Mouse (Mus musculus) limb, embryonic 14.5 days (tissue): ENCODE results near the gene A730015C16Rik. TPM values are rescaled to one million over a fixed set of nuclear protein-coding genes. Genes with fewer than 3 reads are reported as not detected.

Experiments used
- ATAC-seq: fragments of 200-750 bp; cut with Nextera tagmentation; 2 replicates; pipeline ENCODE4 v1.8.0; 2017; ENCODE audit warnings: low read depth, moderate number of reproducible peaks, moderate TSS enrichment; ENCODE audit not compliant: low FRiP score
- DNase-seq: peaks from one replicate; pipeline ENCODE4 v3.0.0-alpha.2; 2015; ENCODE audit warnings: low spot score
- H3K27ac ChIP-seq: fragments of 300-500 bp; sonication (generic); replicated peaks from 2 replicates; pipeline ENCODE4 v1.5.1; 2014; ENCODE audit warnings: low read depth, mild to moderate bottlenecking, low read length, moderate library complexity, mixed read lengths
- H3K27me3 ChIP-seq: fragments of 300-500 bp; sonication (generic); 2 replicates; pipeline ENCODE4 v1.6.1; 2014; ENCODE audit warnings: low read length, mixed read lengths; ENCODE audit not compliant: control insufficient read depth, insufficient read depth
- H3K36me3 ChIP-seq: fragments of 300-500 bp; sonication (generic); 2 replicates; pipeline ENCODE4 v1.6.1; 2014; ENCODE audit warnings: mild to moderate bottlenecking, low read length, moderate library complexity, mixed read lengths; ENCODE audit not compliant: control insufficient read depth, insufficient read depth
- H3K4me1 ChIP-seq: fragments of 300-500 bp; sonication (generic); 2 replicates; pipeline ENCODE4 v1.6.1; 2014; ENCODE audit warnings: antibody characterized with exemption, low read length, mixed read lengths; ENCODE audit not compliant: control insufficient read depth, insufficient read depth
- H3K4me2 ChIP-seq: fragments of 300-500 bp; sonication (generic); replicated peaks from 2 replicates; pipeline ENCODE4 v1.6.1; 2014; ENCODE audit warnings: low read depth, mild to moderate bottlenecking, low read length, moderate library complexity; ENCODE audit not compliant: severe bottlenecking
- H3K4me3 ChIP-seq: fragments of 300-500 bp; sonication (generic); replicated peaks from 2 replicates; pipeline ENCODE4 v1.5.1; 2014; ENCODE audit warnings: low read length
- H3K9ac ChIP-seq: fragments of 300-500 bp; sonication (generic); 2 replicates; pipeline ENCODE4 v1.6.1; 2014; ENCODE audit warnings: mild to moderate bottlenecking, low read depth, low read length, moderate library complexity; ENCODE audit not compliant: severe bottlenecking
- H3K9me3 ChIP-seq: fragments of 300-500 bp; sonication (generic); 2 replicates; pipeline ENCODE4 v1.6.1; 2016; ENCODE audit warnings: low read length; ENCODE audit not compliant: control insufficient read depth
- POLR2A ChIP-seq: fragments of 200-500 bp; IDR thresholded peaks from 2 replicates; pipeline ENCODE4 v1.8.0; 2012; ENCODE audit warnings: inconsistent platforms, mild to moderate bottlenecking, moderate library complexity, borderline replicate concordance; ENCODE audit not compliant: insufficient read depth, insufficient read length; ENCODE audit errors: extremely low read depth
- WGBS: fragments of 180-500 bp; shearing (Covaris S2); extraction: QIAGEN DNeasy Blood & Tissue Kit; methylation state at CpG from one replicate; pipeline ENCODE4 v1.1.7; 2014; 5-methylcytosine and 5-hydroxymethylcytosine counted together
- polyA plus RNA-seq, 2 experiments: library from polyadenylated mRNA; depleted of rRNA in 1 of 2; stranded (reverse) in 1 of 2; unstranded in 1 of 2; fragments of >200 nt; fragmentation: Nextera tagmentation in 1 of 2; extraction: Ambion mirVana in 1 of 2; gene quantifications; 2 replicates each; pipeline versions ENCODE4 v1.2.1 to v1.2.3; 2012 to 2014

The A730015C16Rik gene
- polyA plus RNA-seq (2012; rRNA removed) (0.08 and 0.22 TPM in 2 replicates), polyA plus RNA-seq (2014; fragmentation: Nextera tagmentation; extraction: Ambion mirVana) (1.4 and 1.6 TPM in 2 replicates)

- TF ChIP-seq POLR2A: no peak
- peak within 1 kb of the TSS; percentile 82 for H3K9ac ChIP-seq
- no peak for DNase-seq
- ATAC-seq: peak; percentile 17; the same call in 1 of the 2 replicates
- H3K4me2 ChIP-seq: peak within 1 kb of the TSS; percentile 94
- H3K27ac ChIP-seq: peak within 1 kb of the TSS; percentile 87
- H3K4me3 ChIP-seq: peak within 1 kb of the TSS; percentile 81
- H3K4me1 ChIP-seq: peaks cover 12% of the 10 kb centered on the region
- no peaks in the 10 kb centered on the region for H3K27me3 ChIP-seq
- peaks cover 16% of the 10 kb centered on the region for H3K36me3 ChIP-seq
- no peaks in the 10 kb centered on the region for H3K9me3 ChIP-seq
- WGBS: 11% methylated on average over 20 of the region's 20 CpGs
These were observed at the start of gene A730015C16Rik for GRCm38 (mm10) chr4:108848505-108848848. Gene A730015C16Rik, minus strand, starts transcription at chr4:108848619.

DNA sequence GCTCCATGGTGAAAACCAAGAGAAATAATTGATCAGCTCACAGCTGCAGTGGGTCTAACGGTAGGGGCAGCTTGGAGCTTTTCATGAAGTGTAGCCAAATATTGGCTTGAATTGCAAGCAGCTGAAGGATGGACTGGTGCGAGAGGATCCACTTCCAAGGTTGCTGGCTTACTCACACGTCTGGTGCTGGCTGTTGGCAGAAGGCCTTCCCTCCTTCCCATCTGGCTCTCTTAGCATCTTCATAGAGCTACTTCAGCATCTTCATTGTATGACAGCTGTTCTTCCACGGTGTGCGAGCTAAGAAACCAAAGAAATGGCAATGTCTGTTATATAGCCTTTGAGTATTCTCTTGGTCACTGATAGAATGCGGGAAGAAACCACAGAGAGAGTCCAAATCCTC lies 42.5 kb upstream of the A730015C16Rik start:
- H3K4me3 ChIP-seq: no peak overlapping the region
- TF ChIP-seq POLR2A: no peak
- H3K9ac ChIP-seq: no peak overlapping the region
- H3K9me3 ChIP-seq: no peaks in the 10 kb centered on the region
- ATAC-seq: no peak
- no peak overlapping the region for H3K27ac ChIP-seq
- no peaks in the 10 kb centered on the region for H3K36me3 ChIP-seq
- 85% methylated on average over 6 of the region's 6 CpGs for WGBS
- no peaks in the 10 kb centered on the region for H3K4me1 ChIP-seq
- no peak overlapping the region for H3K4me2 ChIP-seq
- DNase-seq: no peak
- no peaks in the 10 kb centered on the region for H3K27me3 ChIP-seq

DNA sequence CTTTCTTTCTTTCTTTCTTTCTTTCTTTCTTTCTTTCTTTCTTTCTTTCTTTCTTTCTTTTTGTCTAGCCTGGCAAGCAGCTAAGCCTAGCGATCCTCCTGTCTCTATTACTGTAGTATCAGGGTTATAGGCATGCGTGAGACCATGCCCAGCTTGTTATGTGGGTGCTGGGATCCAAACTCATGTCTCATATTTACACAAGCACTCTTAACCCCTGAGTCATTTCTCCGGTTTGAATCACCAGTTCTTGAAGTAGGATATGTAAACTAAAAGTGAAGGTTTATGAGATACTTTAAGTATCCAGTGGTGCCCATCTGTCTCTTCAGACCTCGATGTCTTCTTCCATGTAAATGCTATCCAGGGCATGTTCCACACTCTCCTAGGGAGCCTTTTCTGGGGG lies 39.0 kb upstream of the A730015C16Rik start:
- Histone ChIP-seq H3K4me3 (no peak overlapping the region), H3K9ac (no peak overlapping the region), H3K27ac (no peak overlapping the region), H3K9me3 (no peaks in the 10 kb centered on the region; the same call in 1 of the 2 replicates), H3K4me1 (no peaks in the 10 kb centered on the region), H3K27me3 (no peaks in the 10 kb centered on the region), H3K4me2 (no peak overlapping the region), H3K36me3 (no peaks in the 10 kb centered on the region)
- DNase-seq (no peak), ATAC-seq (no peak)
- 87% methylated on average over 4 of the region's 4 CpGs for WGBS
- TF ChIP-seq POLR2A: no peak

DNA sequence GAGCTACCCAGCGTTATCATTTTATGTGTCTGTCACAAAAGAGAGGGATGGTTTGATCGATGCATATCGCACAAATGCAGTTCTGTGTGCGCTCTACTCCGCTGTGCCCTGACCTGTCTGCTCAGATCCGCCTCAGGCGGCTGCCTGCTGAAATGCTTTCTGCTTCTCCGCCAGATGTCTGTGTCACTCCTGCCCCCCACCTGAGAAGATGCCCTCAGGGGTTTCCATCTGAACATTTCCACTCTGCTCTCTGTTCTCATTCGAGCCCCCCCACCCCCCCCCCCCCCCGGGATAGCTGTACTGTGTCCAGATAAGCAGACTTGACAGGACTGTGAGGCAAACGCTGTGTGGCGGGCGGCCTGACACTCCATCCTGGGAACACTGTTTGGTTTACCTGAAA lies 35.4 kb upstream of the A730015C16Rik start:
- no peak overlapping the region for H3K4me2 ChIP-seq
- 41% methylated on average over 12 of the region's 13 CpGs for WGBS
- no peak overlapping the region for H3K4me3 ChIP-seq
- H3K36me3 ChIP-seq: no peaks in the 10 kb centered on the region
- H3K27ac ChIP-seq: no peak overlapping the region
- no peak overlapping the region for H3K9ac ChIP-seq
- no peaks in the 10 kb centered on the region; the same call in 1 of the 2 replicates for H3K9me3 ChIP-seq
- DNase-seq: peak; percentile 38
- 0 out of 2 replicates have a peak, but pooled peaks cover 3% of the 10 kb centered on the region for H3K4me1 ChIP-seq
- no peak for TF ChIP-seq POLR2A
- H3K27me3 ChIP-seq: no peaks in the 10 kb centered on the region
- ATAC-seq: no peak

GRCm38 (mm10) chr4:108878963-108879822 lies 30.8 kb upstream of the A730015C16Rik start, which contains the start of gene Rab3b:
Gene Rab3b, plus strand, starts transcription at chr4:108879063.
- Histone ChIP-seq H3K9me3 (no peaks in the 10 kb centered on the region; the same call in 1 of the 2 replicates), H3K4me2 (peak within 1 kb of the TSS; percentile 99), H3K4me3 (peak within 1 kb of the TSS; percentile 57), H3K27me3 (0 out of 2 replicates have a peak, but pooled peaks cover 3% of the 10 kb centered on the region), H3K36me3 (no peaks in the 10 kb centered on the region), H3K4me1 (0 out of 2 replicates have a peak, but pooled peaks cover 3% of the 10 kb centered on the region), H3K9ac (peak within 1 kb of the TSS; percentile 63), H3K27ac (no peak within 1 kb of the TSS)
- DNase-seq (peak; percentile 47), ATAC-seq (peak; percentile 87)
- 3% methylated on average over 42 of the region's 46 CpGs for WGBS
- TF ChIP-seq POLR2A: 0 out of 2 replicates have a peak, but pooled peaks have one; percentile 17
